Mouse (Mus musculus) MEL (cell line): ENCODE results near the gene Dgcr8. TPM values are rescaled to one million over a fixed set of nuclear protein-coding genes. Genes with fewer than 3 reads are reported as not detected.

Experiments
- DNase-seq: peaks from one replicate; pipeline ENCODE4 v3.0.0; 2011; ENCODE audit warnings: low read depth, low spot score
- H3K27ac ChIP-seq: 2 replicates; pipeline ENCODE4 v1.5.1; 2012; ENCODE audit warnings: low read depth, mild to moderate bottlenecking, control low read depth, low read length, moderate library complexity; ENCODE audit not compliant: control insufficient read depth
- H3K27me3 ChIP-seq, 2 experiments: fragments of 150-350 bp in 1 of 2; sonication (generic) in 1 of 2; 2 replicates each; pipeline ENCODE4 v1.6.1; 2012; ENCODE audit warnings: low read length in 2 of 2, mild to moderate bottlenecking in 2 of 2, improper control_type of control experiment in 1 of 2, moderate library complexity in 1 of 2; ENCODE audit not compliant: insufficient read depth in 2 of 2, control insufficient read depth in 1 of 2
- H3K36me3 ChIP-seq, 2 experiments: 2 replicates each; pipeline ENCODE4 v1.6.1; 2012 to 2014; ENCODE audit warnings: low read length in 2 of 2, improper control_type of control experiment in 1 of 2, inconsistent platforms in 1 of 2, mild to moderate bottlenecking in 1 of 2; ENCODE audit not compliant: insufficient read depth in 2 of 2, control insufficient read depth in 1 of 2
- H3K4me1 ChIP-seq, 2 experiments: fragments of 150-350 bp in 1 of 2; sonication (generic) in 1 of 2; 2 replicates each; pipeline ENCODE4 v1.6.1; 2012; ENCODE audit warnings: low read length in 2 of 2, improper control_type of control experiment in 1 of 2, mild to moderate bottlenecking in 1 of 2; ENCODE audit not compliant: insufficient read depth in 2 of 2, control insufficient read depth in 1 of 2
- H3K4me3 ChIP-seq, 2 experiments: fragments of 150-350 bp in 1 of 2; sonication (generic) in 1 of 2; 2 replicates each; pipeline ENCODE4 v1.5.1; 2012; ENCODE audit warnings: low read depth in 2 of 2, low read length in 2 of 2, mild to moderate bottlenecking in 2 of 2, moderate library complexity in 2 of 2, control low read depth in 1 of 2, improper control_type of control experiment in 1 of 2; ENCODE audit not compliant: control insufficient read depth in 1 of 2, insufficient read depth in 1 of 2
- H3K79me2 ChIP-seq: 2 replicates; pipeline ENCODE4 v1.6.1; 2012; ENCODE audit warnings: mild to moderate bottlenecking, low read length, moderate library complexity; ENCODE audit not compliant: control insufficient read depth, poor library complexity, insufficient read depth
- H3K9ac ChIP-seq: 2 replicates; pipeline ENCODE4 v1.6.1; 2012; ENCODE audit warnings: low read depth, mild to moderate bottlenecking, control low read depth, low read length, moderate library complexity; ENCODE audit not compliant: control insufficient read depth, poor library complexity, severe bottlenecking
- H3K9me3 ChIP-seq: fragments of 150-350 bp; sonication (generic); replicated peaks from 2 replicates; pipeline ENCODE4 v1.6.1; 2012; ENCODE audit warnings: mild to moderate bottlenecking, low read length, improper control_type of control experiment, moderate library complexity; ENCODE audit not compliant: insufficient read depth
- CHD2 ChIP-seq: IDR thresholded peaks from 2 replicates; pipeline ENCODE4 v1.6.1; 2011; ENCODE audit warnings: low read length, improper control_type of control experiment
- CTCF ChIP-seq, 3 experiments: IDR thresholded peaks in 2 of 3; conservative IDR thresholded peaks in 1 of 3; 2 replicates each; pipeline ENCODE4 v1.5.1; 2011 to 2012; ENCODE audit warnings: low read length in 3 of 3, low read depth in 2 of 3, mild to moderate bottlenecking in 2 of 3, improper control_type of control experiment in 1 of 3, inconsistent platforms in 1 of 3, mixed read lengths in 1 of 3, moderate library complexity in 1 of 3; ENCODE audit not compliant: control insufficient read depth in 1 of 3, insufficient read depth in 1 of 3, poor library complexity in 1 of 3, severe bottlenecking in 1 of 3
- ELF1 ChIP-seq: IDR thresholded peaks from 2 replicates; pipeline ENCODE4 v1.6.1; 2014; ENCODE audit warnings: low read depth, mild to moderate bottlenecking, inconsistent platforms, low read length, improper control_type of control experiment, moderate library complexity
- GABPA ChIP-seq: IDR thresholded peaks from 2 replicates; pipeline ENCODE4 v1.6.1; 2012; ENCODE audit warnings: low read depth, mild to moderate bottlenecking, inconsistent platforms, low read length, improper control_type of control experiment, moderate library complexity
- HCFC1 ChIP-seq: IDR thresholded peaks from 2 replicates; pipeline ENCODE4 v1.6.1; 2012; ENCODE audit warnings: low read depth, mild to moderate bottlenecking, inconsistent platforms, low read length, improper control_type of control experiment, moderate library complexity
- JUND ChIP-seq: IDR thresholded peaks from 2 replicates; pipeline ENCODE4 v1.6.1; 2011; ENCODE audit warnings: low read depth, mild to moderate bottlenecking, improper control_type of control experiment, low read length
- KAT2A ChIP-seq: conservative IDR thresholded peaks from 2 replicates; pipeline ENCODE4 v1.6.1; 2012; ENCODE audit warnings: low read depth, low read length, improper control_type of control experiment, inconsistent platforms
- MAFK ChIP-seq: IDR thresholded peaks from 2 replicates; pipeline ENCODE4 v1.6.1; 2011; ENCODE audit warnings: low read depth, mild to moderate bottlenecking, low read length, improper control_type of control experiment, borderline replicate concordance
- MYB ChIP-seq: IDR thresholded peaks from 2 replicates; pipeline ENCODE4 v1.6.1; 2011; ENCODE audit warnings: mild to moderate bottlenecking, low read depth, low read length, improper control_type of control experiment
- NRF1 ChIP-seq: IDR thresholded peaks from 2 replicates; pipeline ENCODE4 v1.6.1; 2014; ENCODE audit warnings: low read depth, mild to moderate bottlenecking, inconsistent platforms, low read length, improper control_type of control experiment, moderate library complexity; ENCODE audit not compliant: poor library complexity, insufficient read depth, severe bottlenecking
- POLR2A ChIP-seq, 2 experiments: IDR thresholded peaks; 2 replicates each; pipeline ENCODE4 v1.6.1; 2011 to 2012; ENCODE audit warnings: low read length in 2 of 2, mild to moderate bottlenecking in 2 of 2, control low read depth in 1 of 2, improper control_type of control experiment in 1 of 2, low read depth in 1 of 2, moderate library complexity in 1 of 2; ENCODE audit not compliant: control insufficient read depth in 1 of 2, insufficient read depth in 1 of 2, poor library complexity in 1 of 2
- RCOR1 ChIP-seq: IDR thresholded peaks from 2 replicates; pipeline ENCODE4 v1.6.1; 2012; ENCODE audit warnings: low read depth, mild to moderate bottlenecking, inconsistent platforms, low read length, improper control_type of control experiment
- SMC3 ChIP-seq: IDR thresholded peaks from 2 replicates; pipeline ENCODE4 v1.6.1; 2011; ENCODE audit warnings: low read depth, low read length, improper control_type of control experiment
- TAL1 ChIP-seq: IDR thresholded peaks from 2 replicates; pipeline ENCODE4 v1.6.1; 2012; ENCODE audit warnings: mild to moderate bottlenecking, inconsistent platforms, low read length, moderate library complexity, mixed read lengths
- TBP ChIP-seq: IDR thresholded peaks from 2 replicates; pipeline ENCODE4 v1.8.0; 2011; ENCODE audit warnings: low read depth, low read length, improper control_type of control experiment
- USF1 ChIP-seq: IDR thresholded peaks from 2 replicates; pipeline ENCODE4 v1.6.1; 2014; ENCODE audit warnings: low read depth, mild to moderate bottlenecking, inconsistent platforms, low read length, improper control_type of control experiment, moderate library complexity
- ZKSCAN1 ChIP-seq: IDR thresholded peaks from 2 replicates; pipeline ENCODE4 v1.6.1; 2012; ENCODE audit warnings: low read depth, mild to moderate bottlenecking, inconsistent platforms, low read length, improper control_type of control experiment, moderate library complexity
- polyA plus RNA-seq, 2 experiments: library from polyadenylated mRNA; stranded (reverse) in 1 of 2; unstranded in 1 of 2; fragments of >175 nt in 1 of 2; fragments of >200 nt in 1 of 2; gene quantifications; 2 replicates each; pipeline versions ENCODE4 v1.2.1 to v1.2.4; 2012; ENCODE audit warnings: low replicate concordance in 2 of 2, low read depth in 1 of 2; ENCODE audit not compliant: insufficient read length in 2 of 2, insufficient read depth in 1 of 2, missing spikeins in 1 of 2
- total RNA-seq: library from RNA; depleted of rRNA; stranded (reverse); fragments of 300-350 nt; gene quantifications from 2 replicates; pipeline ENCODE4 v1.2.3, GENCODE M21; 2012

Dgcr8 gene
- total and polyA plus RNA-seq, 3 experiments = 39.6 to 40.3 TPM; not detected in 1

DNA sequence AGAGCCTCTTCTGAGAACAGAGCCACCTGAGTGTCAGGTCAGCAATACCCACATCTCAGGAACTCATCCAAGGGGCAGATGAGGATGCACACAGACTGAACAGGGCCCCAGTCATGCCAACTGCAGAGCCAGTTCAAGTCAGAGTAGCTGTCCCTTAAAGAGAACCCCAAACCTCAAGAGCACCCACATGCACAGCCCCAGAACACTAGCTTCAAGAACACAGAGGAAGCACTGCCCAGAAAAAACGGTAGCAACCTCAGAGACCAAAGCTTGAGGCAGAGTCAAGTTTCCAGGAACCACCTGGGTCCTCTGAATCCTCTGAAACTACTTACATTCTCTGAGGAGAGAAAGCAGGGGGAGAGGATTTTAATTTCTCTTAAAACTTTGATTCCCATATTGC lies 55.6 kb downstream of the Dgcr8 start:
- TF ChIP-seq TAL1 = no peak
- H3K4me1 ChIP-seq = peaks cover 0 to 21% of the 10 kb centered on the region in 2 experiments; a peak in 3 of 4 replicates
- H3K79me2 ChIP-seq = peaks cover 25% of the 10 kb centered on the region
- H3K27me3 ChIP-seq = no peaks in the 10 kb centered on the region
- H3K27ac ChIP-seq = no peak overlapping the region
- no peaks in the 10 kb centered on the region for H3K9me3 ChIP-seq
- H3K4me3 ChIP-seq = no peak overlapping the region
- peaks cover 0 to 6% of the 10 kb centered on the region in 2 experiments; a peak in 2 of 4 replicates for H3K36me3 ChIP-seq
- H3K9ac ChIP-seq = no peak overlapping the region
- DNase-seq = peak; percentile 26

DNA sequence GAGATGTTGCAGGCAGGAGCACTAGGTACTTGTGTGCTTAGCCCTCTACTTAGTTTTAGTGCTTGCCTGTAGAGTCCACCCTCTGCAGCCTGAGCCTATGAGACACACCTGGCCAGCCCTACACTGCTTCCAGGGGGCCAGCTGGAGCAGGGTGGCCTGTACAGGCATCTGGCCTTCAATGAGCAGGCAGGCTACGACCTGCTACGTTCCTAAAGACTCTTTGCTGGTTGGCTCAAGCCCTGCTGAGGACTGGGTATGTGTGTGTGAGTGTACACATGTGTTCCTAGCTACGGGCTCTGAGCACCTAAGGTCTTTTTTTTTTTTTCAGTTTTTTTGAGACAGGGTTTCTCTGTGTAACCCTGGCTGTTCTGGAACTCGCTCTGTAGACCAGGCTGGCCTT lies 57.6 kb downstream of the Dgcr8 start:
- Histone ChIP-seq H3K36me3 (peaks cover 0 to 1% of the 10 kb centered on the region in 2 experiments; a peak in 1 of 4 replicates), H3K27ac (no peak overlapping the region), H3K9me3 (no peaks in the 10 kb centered on the region), H3K4me1 (peaks cover 0 to 19% of the 10 kb centered on the region in 2 experiments; a peak in 3 of 4 replicates), H3K79me2 (peaks cover 25% of the 10 kb centered on the region), H3K27me3 (no peaks in the 10 kb centered on the region), H3K4me3 (no peak overlapping the region), H3K9ac (no peak overlapping the region)
- no peak for TF ChIP-seq USF1
- no peak for TF ChIP-seq ZKSCAN1
- no peak for TF ChIP-seq CHD2
- DNase-seq = no peak

- H3K4me1 ChIP-seq = peaks cover 0 to 15% of the 10 kb centered on the region in 2 experiments; a peak in 3 of 4 replicates
- H3K9ac ChIP-seq = no peak overlapping the region
- TF ChIP-seq TBP = no peak
- no peak for TF ChIP-seq NRF1
- TF ChIP-seq SMC3 = no peak
- no peak for TF ChIP-seq KAT2A
- no peak for TF ChIP-seq RCOR1
- no peak for TF ChIP-seq JUND
- TF ChIP-seq GABPA = no peak
- no peak for TF ChIP-seq MAFK
- TF ChIP-seq MYB = no peak
- no peak for TF ChIP-seq HCFC1
- no peak for TF ChIP-seq POLR2A (IDR thresholded peaks at IDR 0.05; ENCODE audit: control insufficient read depth in 1 of 2, insufficient read depth in 1 of 2, low read depth in 1 of 2, low read length in 2 of 2, poor library complexity in 1 of 2)
- TF ChIP-seq CTCF (IDR thresholded peaks at IDR 0.05 in 2 of 3, conservative IDR thresholded peaks at IDR 0.05 in 1 of 3; ENCODE audit: control insufficient read depth in 1 of 3, insufficient read depth in 1 of 3, low read depth in 2 of 3, low read length in 3 of 3, poor library complexity in 1 of 3, severe bottlenecking in 1 of 3) = no peak
- TF ChIP-seq ELF1 = no peak
Observed at GRCm38 (mm10) chr16:18231047-18231446, 58.0 kb downstream of the Dgcr8 start.

More at GRCm38 (mm10) chr16:18231047-18231446, 58.0 kb downstream of the Dgcr8 start:
- Histone ChIP-seq H3K27ac (no peak overlapping the region), H3K9me3 (no peaks in the 10 kb centered on the region), H3K36me3 (no peaks in the 10 kb centered on the region), H3K4me3 (no peak overlapping the region), H3K27me3 (no peaks in the 10 kb centered on the region), H3K79me2 (peaks cover 25% of the 10 kb centered on the region)
- DNase-seq = no peak
